Mouse (Mus musculus) megakaryocyte, embryonic 14.5 days (primary cell): ENCODE measurements around the gene Lat2.

ENCODE experiments used
- FLI1 ChIP-seq: IDR thresholded peaks from 2 replicates; pipeline ENCODE4 v1.6.1; 2012; ENCODE audit warnings: low read length, inconsistent platforms, mixed read lengths
- GATA1 ChIP-seq: IDR thresholded peaks from 3 replicates; pipeline ENCODE4 v1.6.1; 2012; ENCODE audit warnings: mixed read lengths, low read length, inconsistent platforms, borderline replicate concordance

GRCm38 (mm10) chr5:134650926-134651325 lies 36.1 kb upstream of the Lat2 start:
- TF ChIP-seq GATA1 (no peak), FLI1 (no peak)
